Mouse (Mus musculus): ENCODE data around the gene Ppp2r5b. TPM values are rescaled to one million over a fixed set of nuclear protein-coding genes. Genes with fewer than 3 reads are reported as not detected.

The Ppp2r5b gene
- polyA plus RNA-seq (2014; fragmentation: Nextera tagmentation; extraction: Ambion mirVana) = 22.2 and 27.7 TPM in 2 replicates

DNA sequence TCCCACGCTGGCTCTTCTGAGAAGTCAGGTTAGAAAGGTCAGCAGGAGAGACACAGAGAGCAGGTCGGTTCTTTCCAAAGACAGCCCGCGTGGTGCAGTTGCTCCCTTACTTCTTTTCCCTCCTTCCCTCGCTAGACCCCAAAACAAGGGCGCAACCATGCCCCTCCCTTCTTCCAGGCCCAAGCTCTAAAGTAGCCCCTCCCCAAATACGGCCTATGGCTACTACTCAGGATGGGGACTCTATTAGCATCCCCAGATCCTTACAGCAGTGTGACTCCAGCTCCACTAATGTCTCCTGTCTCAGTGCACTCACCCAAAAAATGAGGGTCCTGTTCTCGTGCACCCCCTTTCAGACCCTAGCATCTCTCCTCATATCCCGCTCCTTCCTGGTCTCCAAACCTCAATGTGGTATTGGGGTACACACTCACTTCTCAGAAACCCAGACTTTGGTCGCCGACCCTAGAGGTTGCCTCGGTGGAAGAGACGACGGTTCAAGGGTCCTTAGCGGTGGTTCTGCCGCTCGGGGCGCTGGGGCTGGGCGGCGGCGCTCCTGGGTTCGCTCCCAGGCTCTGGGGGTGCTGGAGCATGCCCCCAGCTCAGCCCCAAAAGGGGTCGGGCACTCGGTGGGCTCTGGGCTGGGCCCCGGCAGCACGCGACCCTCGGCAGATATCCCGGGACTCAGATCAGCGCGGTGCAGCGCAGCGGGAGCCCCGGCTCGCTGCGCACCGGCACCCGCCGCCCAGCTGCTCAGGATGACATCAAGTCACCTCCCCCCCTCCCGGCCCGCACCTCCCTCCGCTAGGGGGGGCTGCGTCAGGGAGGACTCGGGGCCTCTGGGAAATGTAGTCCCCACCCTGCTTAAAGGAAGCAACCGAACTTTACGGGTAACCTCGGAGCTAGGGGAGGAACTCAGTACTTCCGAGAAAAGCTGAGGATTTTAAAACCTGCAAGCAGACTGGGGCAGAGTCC is at the start of gene Ppp2r5b:
Ppp2r5b (minus strand) TSS at position 789 of the 969 bp plus-strand sequence.
- 2% methylated on average over 48 of the region's 48 CpGs for WGBS (ENCODE audit: insufficient replicate concordance)
- ATAC-seq (replicated peaks; ENCODE audit: insufficient number of reproducible peaks, low FRiP score, low TSS enrichment) = peak; percentile 91
- Histone ChIP-seq H3K36me3 (ENCODE audit: control insufficient read depth, insufficient read depth, low read length) (no peaks in the 10 kb centered on the region), H3K4me1 (ENCODE audit: control insufficient read depth, insufficient read depth, low read length) (peaks cover 18% of the 10 kb centered on the region), H3K27ac (ENCODE audit: low read depth, low read length) (peak within 1 kb of the TSS; percentile 97), H3K4me2 (peak within 1 kb of the TSS; percentile 93), H3K27me3 (ENCODE audit: control insufficient read depth, insufficient read depth, low read length) (no peaks in the 10 kb centered on the region), H3K9me3 (replicated peaks; ENCODE audit: control insufficient read depth, low read length) (no peaks in the 10 kb centered on the region), H3K9ac (ENCODE audit: low read depth, low read length) (peak within 1 kb of the TSS; percentile 93), H3K4me3 (ENCODE audit: low read depth, low read length) (peak within 1 kb of the TSS; percentile 88)

DNA sequence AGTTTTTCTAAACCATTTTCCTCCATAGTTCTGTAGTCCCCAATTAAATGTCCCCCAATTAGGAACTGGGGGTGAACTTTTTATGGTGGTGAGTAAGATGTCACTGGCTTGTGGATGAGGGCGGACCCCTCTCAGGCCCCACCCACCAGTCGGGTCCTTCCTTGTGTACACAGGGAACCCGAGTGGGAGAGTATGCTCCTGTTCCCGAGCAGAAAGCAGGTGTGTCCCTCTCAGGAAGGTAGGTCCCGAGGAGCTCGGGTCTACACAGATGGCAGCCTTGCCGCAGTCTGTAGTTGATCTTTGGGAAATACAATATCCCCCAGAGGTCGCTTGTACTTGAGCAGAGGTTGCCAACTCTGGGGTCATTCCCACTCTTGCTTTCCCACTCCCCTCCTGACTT is 49.6 kb upstream of the Ppp2r5b start:
- ATAC-seq (replicated peaks; ENCODE audit: insufficient number of reproducible peaks, low FRiP score, low TSS enrichment) = no peak; the same call in 1 of the 2 replicates
- Histone ChIP-seq H3K4me1 (ENCODE audit: control insufficient read depth, insufficient read depth, low read length) (peaks cover 78% of the 10 kb centered on the region), H3K9ac (ENCODE audit: low read depth, low read length) (peak overlapping the region; percentile 28; the same call in 1 of the 2 replicates), H3K27me3 (ENCODE audit: control insufficient read depth, insufficient read depth, low read length) (no peaks in the 10 kb centered on the region), H3K4me3 (ENCODE audit: low read depth, low read length) (no peak overlapping the region), H3K4me2 (peak overlapping the region; percentile 49), H3K27ac (ENCODE audit: low read depth, low read length) (peak overlapping the region; percentile 92), H3K9me3 (replicated peaks; ENCODE audit: control insufficient read depth, low read length) (no peaks in the 10 kb centered on the region), H3K36me3 (ENCODE audit: control insufficient read depth, insufficient read depth, low read length) (peaks cover 16% of the 10 kb centered on the region)
- WGBS (ENCODE audit: insufficient replicate concordance) = 49% methylated on average over 8 of the region's 8 CpGs

DNA sequence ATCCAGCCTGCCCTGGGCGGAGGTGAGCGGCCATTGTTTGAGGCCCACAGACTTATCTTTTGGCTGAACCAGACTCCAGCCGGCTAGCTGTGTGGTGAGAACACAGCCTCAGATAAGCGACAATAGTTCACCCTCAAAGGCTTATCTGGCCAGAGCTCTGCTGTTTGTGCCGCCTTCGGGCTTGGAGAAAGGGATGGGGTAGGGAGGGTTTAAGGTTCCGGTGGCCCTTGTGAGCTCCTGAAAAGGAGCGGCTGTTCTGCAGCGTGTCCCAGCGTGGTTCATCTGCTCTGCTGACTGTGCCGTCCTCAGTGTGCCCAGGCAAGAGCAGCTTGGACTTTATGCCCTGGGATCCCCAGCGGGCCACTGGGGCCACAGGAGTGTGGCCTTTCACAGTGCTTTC is 48.8 kb upstream of the Ppp2r5b start:
- H3K4me1 ChIP-seq (ENCODE audit: control insufficient read depth, insufficient read depth, low read length) = peaks cover 81% of the 10 kb centered on the region
- H3K9me3 ChIP-seq (replicated peaks; ENCODE audit: control insufficient read depth, low read length) = no peaks in the 10 kb centered on the region
- peak overlapping the region; percentile 49 for H3K4me2 ChIP-seq
- WGBS (ENCODE audit: insufficient replicate concordance) = 20% methylated on average over 12 of the region's 12 CpGs
- H3K4me3 ChIP-seq (ENCODE audit: low read depth, low read length) = peak overlapping the region; percentile 11; the same call in 1 of the 2 replicates
- peaks cover 16% of the 10 kb centered on the region for H3K36me3 ChIP-seq (ENCODE audit: control insufficient read depth, insufficient read depth, low read length)
- H3K27ac ChIP-seq (ENCODE audit: low read depth, low read length) = peak overlapping the region; percentile 92
- H3K9ac ChIP-seq (ENCODE audit: low read depth, low read length) = peak overlapping the region; percentile 17; the same call in 1 of the 2 replicates
- peak; percentile 81 for ATAC-seq (replicated peaks; ENCODE audit: insufficient number of reproducible peaks, low FRiP score, low TSS enrichment)
- H3K27me3 ChIP-seq (ENCODE audit: control insufficient read depth, insufficient read depth, low read length) = no peaks in the 10 kb centered on the region

DNA sequence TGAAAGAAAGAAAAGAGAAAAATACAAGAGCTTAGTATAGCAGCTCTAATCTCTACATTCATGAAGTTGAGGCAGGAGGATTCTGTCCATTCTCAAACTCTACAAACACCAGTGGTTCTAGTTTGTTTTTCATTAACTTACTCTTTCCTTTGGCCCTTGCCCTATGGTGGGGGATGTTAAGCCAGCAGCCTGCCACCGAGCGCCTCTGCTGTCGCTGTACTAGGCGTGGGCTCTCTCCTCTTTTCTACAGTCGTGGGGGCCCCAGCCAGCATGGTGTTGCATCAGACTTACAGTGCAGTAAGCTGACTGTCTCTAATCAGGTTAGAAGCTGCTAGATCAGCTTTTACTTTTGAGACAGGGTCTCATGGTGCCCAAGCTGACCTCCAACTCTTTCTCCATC is 47.3 kb upstream of the Ppp2r5b start:
- WGBS (ENCODE audit: insufficient replicate concordance) = 73% methylated on average over 5 of the region's 5 CpGs

DNA sequence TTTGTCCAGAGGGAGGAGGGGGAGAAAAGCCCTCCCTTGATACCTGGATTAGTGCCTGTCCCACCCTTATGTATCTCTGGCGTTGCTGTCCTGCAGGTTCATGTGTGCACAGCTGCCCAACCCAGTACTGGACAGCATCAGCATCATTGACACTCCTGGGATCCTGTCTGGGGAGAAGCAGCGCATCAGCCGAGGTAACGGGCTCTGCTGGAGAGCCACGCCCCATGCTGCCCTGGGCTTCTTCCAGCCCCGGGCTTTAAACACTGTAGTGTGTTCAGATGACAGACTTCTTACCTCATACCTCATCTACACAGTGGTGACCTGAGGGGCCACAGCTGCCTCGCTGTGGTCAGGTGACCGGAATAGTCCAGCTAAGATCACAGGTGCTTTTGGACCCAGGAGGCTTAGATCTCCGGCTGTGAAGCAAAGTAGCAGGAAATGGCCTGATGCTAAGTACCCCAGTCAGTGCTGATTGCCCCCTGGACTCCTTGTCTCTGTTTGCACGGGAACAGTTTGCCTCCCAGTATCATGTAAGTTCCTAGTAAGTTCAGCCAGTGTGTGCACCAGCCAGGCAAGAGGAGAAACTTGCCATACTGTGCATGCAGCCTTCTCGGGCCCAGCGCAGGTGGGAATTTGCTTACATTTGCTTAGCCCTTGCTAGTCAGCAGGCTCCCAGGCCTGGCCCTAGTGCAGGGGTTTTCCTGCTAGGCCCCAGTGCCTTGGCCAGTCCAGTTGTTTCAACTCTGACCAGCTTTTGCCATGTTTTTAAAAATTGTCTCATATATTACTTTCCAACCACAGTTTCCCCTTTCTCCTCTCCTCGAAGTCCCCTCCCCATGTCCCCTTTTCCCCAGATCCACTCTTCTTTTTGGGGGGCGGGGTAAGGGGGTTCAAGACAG is 45.7 kb upstream of the Ppp2r5b start:
- no peak for ATAC-seq (replicated peaks; ENCODE audit: insufficient number of reproducible peaks, low FRiP score, low TSS enrichment)
- Histone ChIP-seq H3K4me2 (peak overlapping the region; percentile 92), H3K36me3 (ENCODE audit: control insufficient read depth, insufficient read depth, low read length) (peaks cover 16% of the 10 kb centered on the region), H3K27ac (ENCODE audit: low read depth, low read length) (no peak overlapping the region), H3K9ac (ENCODE audit: low read depth, low read length) (0 out of 2 replicates have a peak overlapping the region, but pooled peaks have one; percentile 35), H3K4me3 (ENCODE audit: low read depth, low read length) (no peak overlapping the region), H3K27me3 (ENCODE audit: control insufficient read depth, insufficient read depth, low read length) (no peaks in the 10 kb centered on the region), H3K4me1 (ENCODE audit: control insufficient read depth, insufficient read depth, low read length) (peaks cover 75% of the 10 kb centered on the region), H3K9me3 (replicated peaks; ENCODE audit: control insufficient read depth, low read length) (no peaks in the 10 kb centered on the region)
- WGBS (ENCODE audit: insufficient replicate concordance) = 72% methylated on average over 14 of the region's 14 CpGs

More for the DNA sequence above, 47.3 kb upstream of the Ppp2r5b start:
- Histone ChIP-seq H3K4me3 (ENCODE audit: low read depth, low read length) (no peak overlapping the region), H3K9me3 (replicated peaks; ENCODE audit: control insufficient read depth, low read length) (no peaks in the 10 kb centered on the region), H3K4me1 (ENCODE audit: control insufficient read depth, insufficient read depth, low read length) (peaks cover 88% of the 10 kb centered on the region), H3K27ac (ENCODE audit: low read depth, low read length) (peak overlapping the region; percentile 92), H3K36me3 (ENCODE audit: control insufficient read depth, insufficient read depth, low read length) (peaks cover 16% of the 10 kb centered on the region), H3K9ac (ENCODE audit: low read depth, low read length) (peak overlapping the region; percentile 29; the same call in 1 of the 2 replicates), H3K27me3 (ENCODE audit: control insufficient read depth, insufficient read depth, low read length) (no peaks in the 10 kb centered on the region), H3K4me2 (peak overlapping the region; percentile 30)
- ATAC-seq (replicated peaks; ENCODE audit: insufficient number of reproducible peaks, low FRiP score, low TSS enrichment) = no peak

DNA sequence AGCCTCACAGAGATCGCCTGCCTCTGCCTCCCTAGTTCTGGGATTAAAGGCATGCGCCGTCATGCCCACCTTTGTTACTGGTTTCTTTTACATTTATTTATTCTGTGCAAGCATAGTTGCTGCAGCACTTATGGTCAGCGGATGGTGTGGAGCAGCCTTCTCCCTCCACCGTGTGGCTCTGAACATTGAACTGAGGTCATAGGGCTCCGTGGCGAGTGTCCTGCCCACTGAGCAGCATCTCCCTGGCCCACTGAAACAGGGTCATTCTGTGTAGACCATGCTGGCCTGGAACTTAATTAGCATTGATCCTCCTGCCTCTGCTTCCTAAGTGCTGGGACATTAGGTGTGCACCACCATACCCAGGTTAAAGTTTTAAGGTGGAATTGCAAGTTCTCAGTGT is 44.9 kb upstream of the Ppp2r5b start:
- H3K4me2 ChIP-seq = peak overlapping the region; percentile 92

DNA sequence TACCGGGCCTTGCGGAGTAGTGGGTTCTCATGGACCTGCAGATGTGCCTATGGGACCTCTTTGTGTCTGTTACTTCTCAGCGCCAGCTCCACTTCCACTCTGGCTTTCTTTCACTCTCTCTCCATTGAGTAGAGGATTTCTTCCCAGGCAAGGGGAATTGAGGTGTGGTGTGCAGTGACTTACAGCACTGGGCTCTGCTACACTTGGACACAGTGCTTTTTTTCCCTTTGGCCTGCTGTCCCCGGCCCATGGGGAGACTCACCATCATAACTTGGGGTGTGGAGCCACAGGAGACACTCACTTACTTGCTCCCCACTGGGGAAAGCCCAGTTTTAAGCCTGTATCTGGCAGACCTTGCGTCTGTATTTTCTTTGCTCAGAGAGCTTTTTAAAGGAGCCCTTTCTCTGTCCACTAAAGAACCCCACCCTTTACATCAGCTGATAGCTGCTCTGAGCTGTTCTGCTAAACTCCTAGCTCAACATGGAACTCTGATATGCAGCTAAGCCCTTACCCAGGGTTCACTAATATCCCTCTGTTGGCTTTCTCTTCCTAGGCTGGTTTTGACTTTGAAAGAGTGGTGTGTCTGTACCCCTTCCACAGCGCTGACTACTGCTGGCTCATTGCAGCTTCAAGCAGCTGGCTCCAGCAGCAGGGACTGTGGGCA is 43.9 kb upstream of the Ppp2r5b start:
- 76% methylated on average over 6 of the region's 6 CpGs for WGBS (ENCODE audit: insufficient replicate concordance)
- H3K4me3 ChIP-seq (ENCODE audit: low read depth, low read length) = peak overlapping the region; percentile 97
- H3K27ac ChIP-seq (ENCODE audit: low read depth, low read length) = peak overlapping the region; percentile 83
- no peaks in the 10 kb centered on the region for H3K27me3 ChIP-seq (ENCODE audit: control insufficient read depth, insufficient read depth, low read length)
- H3K4me2 ChIP-seq = peak overlapping the region; percentile 92
- peaks cover 61% of the 10 kb centered on the region for H3K4me1 ChIP-seq (ENCODE audit: control insufficient read depth, insufficient read depth, low read length)
- H3K9me3 ChIP-seq (replicated peaks; ENCODE audit: control insufficient read depth, low read length) = no peaks in the 10 kb centered on the region
- H3K9ac ChIP-seq (ENCODE audit: low read depth, low read length) = peak overlapping the region; percentile 90
- no peak for ATAC-seq (replicated peaks; ENCODE audit: insufficient number of reproducible peaks, low FRiP score, low TSS enrichment)
- peaks cover 16% of the 10 kb centered on the region for H3K36me3 ChIP-seq (ENCODE audit: control insufficient read depth, insufficient read depth, low read length)

More for the DNA sequence above, 44.9 kb upstream of the Ppp2r5b start:
- no peak overlapping the region; the same call in 1 of the 2 replicates for H3K9ac ChIP-seq (ENCODE audit: low read depth, low read length)
- H3K27me3 ChIP-seq (ENCODE audit: control insufficient read depth, insufficient read depth, low read length) = no peaks in the 10 kb centered on the region
- peaks cover 16% of the 10 kb centered on the region for H3K36me3 ChIP-seq (ENCODE audit: control insufficient read depth, insufficient read depth, low read length)
- 89% methylated on average over 7 of the region's 7 CpGs for WGBS (ENCODE audit: insufficient replicate concordance)
- H3K27ac ChIP-seq (ENCODE audit: low read depth, low read length) = no peak overlapping the region
- 0 out of 2 replicates have a peak overlapping the region, but pooled peaks have one; percentile 97 for H3K4me3 ChIP-seq (ENCODE audit: low read depth, low read length)
- no peak for ATAC-seq (replicated peaks; ENCODE audit: insufficient number of reproducible peaks, low FRiP score, low TSS enrichment)
- H3K4me1 ChIP-seq (ENCODE audit: control insufficient read depth, insufficient read depth, low read length) = peaks cover 70% of the 10 kb centered on the region
- no peaks in the 10 kb centered on the region for H3K9me3 ChIP-seq (replicated peaks; ENCODE audit: control insufficient read depth, low read length)
